Mouse (Mus musculus): ENCODE data around the gene Qtrt1.

- no peak for TF ChIP-seq CTCF (IDR thresholded peaks at IDR 0.05)
- TF ChIP-seq EP300 (IDR thresholded peaks at IDR 0.05) = no peak
Measured at GRCm38 (mm10) chr9:21430724-21431123, 19.1 kb downstream of the Qtrt1 start.
